Mouse (Mus musculus): Measurements from ENCODE around the gene Fgb. TPM values are rescaled to one million over a fixed set of nuclear protein-coding genes. Genes with fewer than 3 reads are reported as not detected.

Gene Fgb
- total RNA-seq, 2 experiments from 2014 or later: not detected

DNA sequence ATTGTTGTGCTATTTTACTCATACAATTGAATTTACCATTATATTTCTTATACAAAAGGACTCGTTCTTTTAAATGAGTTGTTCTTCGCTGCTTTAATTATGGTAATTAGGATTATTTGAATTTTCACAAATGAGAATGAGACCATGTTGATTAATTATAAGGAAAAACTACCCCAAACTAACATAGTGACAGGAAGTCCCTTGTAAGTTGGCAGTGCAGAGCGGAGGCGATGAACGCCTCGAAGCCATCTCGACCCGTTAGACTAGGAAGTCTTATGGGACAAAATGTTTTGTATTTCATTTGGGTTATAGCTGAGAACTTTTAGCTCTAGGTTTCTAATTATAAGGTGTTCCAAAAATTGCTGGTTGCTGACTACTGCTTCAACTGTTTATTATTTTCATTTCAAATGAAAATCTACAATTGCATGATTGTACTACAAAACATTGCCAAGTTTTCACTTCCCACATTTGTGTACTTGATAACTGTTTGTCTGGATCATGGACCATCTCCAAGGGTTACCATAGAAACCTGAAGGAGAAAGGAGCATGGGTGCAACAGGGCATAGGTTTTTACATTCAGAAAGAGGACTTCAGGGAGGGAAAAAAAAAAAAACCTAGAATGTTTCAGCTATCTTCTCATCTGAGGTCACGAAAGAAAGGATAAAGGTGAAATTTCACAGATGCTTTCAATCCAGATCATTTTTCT is 22.0 kb downstream of the Fgb start:
- no peak for DNase-seq (ENCODE audit: low spot score in 2 of 2)

DNA sequence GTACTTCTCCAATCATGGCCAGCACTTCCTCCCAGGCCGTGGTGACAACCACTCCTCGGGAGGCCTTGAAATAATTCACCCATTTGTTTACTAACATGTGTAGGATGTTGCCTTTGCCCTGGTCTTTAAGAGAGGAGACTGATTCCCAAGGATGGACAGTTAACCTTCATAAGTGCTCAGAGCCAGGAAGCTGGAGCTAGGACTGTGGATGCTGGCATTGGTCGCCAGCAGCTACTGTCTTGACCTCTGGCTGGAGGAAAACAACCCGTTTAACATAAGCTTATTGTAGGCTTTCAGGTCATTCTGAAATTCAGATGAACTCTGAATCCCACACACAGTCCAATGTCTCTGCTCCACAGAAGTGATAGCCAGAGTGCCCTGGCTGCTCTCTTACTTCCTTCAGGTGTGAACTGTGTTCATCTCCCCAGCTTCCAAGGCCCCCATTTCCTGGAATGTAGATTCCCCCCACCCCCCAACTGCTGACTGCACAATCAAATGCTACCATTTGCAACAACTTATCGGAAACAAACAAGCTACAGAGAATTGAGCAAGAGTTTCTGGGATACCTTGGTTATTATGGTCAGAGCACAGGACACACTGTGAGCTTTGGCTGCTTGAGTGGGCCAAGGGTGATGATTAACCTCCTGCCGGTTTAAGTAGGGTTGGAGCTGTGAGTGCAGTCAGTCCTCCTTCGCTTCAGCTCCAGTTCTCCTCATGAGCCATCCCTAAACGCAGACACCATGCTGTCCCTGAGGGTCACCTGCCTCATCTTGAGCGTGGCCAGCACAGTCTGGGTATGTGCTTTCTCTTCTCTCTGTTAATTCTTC is 24.0 kb downstream of the Fgb start, which contains the start of gene Fga:
Fga (plus strand) TSS at position 602 of the 827 bp plus-strand sequence.
- DNase-seq (ENCODE audit: low spot score in 2 of 2): no peak

DNA sequence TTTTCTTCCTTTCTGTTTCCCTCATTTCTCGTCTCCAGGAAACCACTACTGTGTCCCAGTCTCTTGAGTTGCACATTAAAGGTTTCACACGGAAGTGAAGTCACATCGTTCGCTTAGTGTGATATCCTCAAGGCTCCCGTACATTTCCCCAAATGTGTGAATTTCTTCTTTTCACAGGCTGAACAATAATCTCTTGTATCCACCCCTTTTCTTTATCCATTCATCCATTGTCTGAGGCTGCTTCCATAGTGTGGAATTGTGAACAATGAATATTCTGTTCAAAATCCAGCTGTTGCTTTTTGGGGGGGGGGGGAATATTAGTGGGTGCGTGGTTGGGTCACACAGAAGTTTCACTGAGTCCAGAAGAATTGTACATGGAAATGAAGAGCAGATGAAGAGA is 24.6 kb downstream of the Fgb start:
- DNase-seq (ENCODE audit: low spot score in 2 of 2): no peak

DNA sequence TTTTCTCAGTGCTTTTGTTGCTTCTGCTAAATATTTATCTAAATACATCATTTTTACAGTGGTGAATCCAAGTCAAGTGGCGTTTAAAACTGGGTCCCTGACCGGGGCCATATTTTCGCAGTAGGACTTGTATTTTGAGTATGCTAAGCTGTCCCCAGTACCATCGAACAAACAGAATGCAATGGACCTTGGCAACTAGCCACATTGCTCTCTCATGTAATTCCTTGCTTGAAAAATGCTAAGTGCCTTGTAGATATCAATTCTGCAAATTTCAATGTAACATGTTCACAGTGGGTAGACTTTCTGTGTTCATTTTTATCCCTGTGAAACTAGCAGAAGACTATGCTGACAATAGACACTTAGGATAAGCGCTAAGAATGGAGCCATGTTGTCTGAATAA is 28.5 kb downstream of the Fgb start:
- DNase-seq (ENCODE audit: low spot score in 2 of 2): no peak

DNA sequence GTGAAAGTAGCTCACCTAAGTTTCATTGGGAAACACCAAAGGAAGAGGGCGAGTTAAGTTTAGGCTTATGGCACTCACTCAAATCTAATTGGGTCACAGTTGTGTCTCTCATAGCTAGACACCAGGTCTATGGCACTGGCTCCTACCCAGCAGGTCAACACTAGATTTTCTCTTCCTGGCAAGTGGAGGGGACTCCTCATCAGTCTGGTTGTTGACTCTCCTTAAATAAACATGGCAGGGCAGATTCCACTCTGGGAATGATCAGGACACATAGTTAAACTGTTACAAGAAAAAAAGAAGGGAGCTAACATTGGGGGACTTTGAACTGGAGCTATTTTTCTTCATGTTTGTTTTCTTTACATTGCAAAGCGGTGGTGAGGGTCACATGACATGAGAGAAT is 29.3 kb downstream of the Fgb start:
- no peak for DNase-seq (ENCODE audit: low spot score in 2 of 2)

DNA sequence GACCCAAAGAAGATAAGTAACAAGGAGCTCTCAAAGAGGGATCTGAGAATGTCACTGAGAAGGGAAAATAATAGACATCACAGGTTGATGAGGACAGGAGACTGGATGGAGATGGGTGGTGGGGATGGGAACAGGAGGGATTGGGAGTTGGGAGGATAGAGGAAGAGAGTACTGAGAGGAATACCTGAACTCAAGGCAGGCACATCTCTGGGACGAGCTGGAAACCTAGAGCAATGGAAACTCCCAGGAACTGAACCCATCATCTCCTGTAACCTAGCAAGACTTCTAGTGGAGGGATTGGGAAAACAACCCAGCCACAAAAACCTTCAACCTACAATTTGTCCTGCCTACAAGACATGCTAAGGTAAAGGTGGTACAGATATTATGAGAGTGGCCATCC is 33.4 kb downstream of the Fgb start:
- no peak for DNase-seq (ENCODE audit: low spot score in 2 of 2)

DNA sequence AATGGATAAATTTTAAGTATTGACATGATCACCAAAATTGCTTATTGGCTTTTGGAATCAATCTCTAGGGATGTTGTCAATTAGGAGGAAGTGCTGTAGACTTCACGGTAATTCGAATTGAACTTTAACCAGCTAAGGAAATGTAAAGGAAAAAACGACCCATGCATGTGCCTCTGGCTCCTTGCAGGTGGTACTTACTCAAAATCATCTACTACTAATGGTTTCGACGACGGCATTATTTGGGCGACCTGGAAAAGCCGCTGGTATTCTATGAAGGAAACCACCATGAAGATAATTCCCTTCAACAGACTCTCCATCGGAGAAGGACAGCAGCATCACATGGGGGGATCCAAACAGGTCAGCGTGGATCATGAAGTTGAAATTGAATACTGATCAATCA is 35.7 kb downstream of the Fgb start:
- no peak for DNase-seq (ENCODE audit: low spot score in 2 of 2)

DNA sequence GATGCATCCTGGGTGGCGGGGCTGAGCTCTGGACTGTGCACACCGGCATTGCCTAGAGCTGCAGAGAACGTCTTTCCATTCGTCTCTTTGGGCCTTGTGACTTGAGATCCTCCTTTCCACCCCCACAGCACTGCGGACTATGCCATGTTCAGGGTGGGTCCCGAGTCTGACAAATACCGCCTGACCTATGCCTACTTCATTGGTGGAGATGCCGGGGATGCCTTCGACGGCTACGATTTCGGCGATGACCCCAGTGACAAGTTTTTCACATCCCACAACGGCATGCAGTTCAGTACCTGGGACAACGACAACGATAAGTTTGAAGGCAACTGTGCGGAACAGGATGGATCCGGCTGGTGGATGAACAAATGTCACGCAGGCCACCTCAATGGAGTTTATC is 37.0 kb downstream of the Fgb start:
- DNase-seq (ENCODE audit: low spot score in 2 of 2): no peak

DNA sequence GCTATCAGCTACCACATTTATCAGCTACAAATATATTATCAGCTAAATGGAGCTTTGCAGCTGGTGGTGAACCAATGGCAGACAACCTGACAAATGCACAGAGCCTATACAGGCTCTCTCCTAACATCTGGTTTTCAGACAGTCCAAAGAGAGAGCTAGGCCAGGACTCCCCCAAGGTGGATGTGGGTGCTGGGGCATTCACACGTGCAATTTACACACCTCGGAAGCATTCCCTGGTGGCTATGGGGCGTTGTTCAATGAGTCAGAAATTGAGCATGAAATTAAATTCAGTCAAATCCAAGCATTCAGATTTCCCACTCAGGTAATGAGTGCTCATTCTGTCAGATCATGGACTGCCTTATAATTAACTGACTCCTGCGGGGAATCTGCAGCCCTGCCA is 38.1 kb downstream of the Fgb start:
- DNase-seq (ENCODE audit: low spot score in 2 of 2): no peak

DNA sequence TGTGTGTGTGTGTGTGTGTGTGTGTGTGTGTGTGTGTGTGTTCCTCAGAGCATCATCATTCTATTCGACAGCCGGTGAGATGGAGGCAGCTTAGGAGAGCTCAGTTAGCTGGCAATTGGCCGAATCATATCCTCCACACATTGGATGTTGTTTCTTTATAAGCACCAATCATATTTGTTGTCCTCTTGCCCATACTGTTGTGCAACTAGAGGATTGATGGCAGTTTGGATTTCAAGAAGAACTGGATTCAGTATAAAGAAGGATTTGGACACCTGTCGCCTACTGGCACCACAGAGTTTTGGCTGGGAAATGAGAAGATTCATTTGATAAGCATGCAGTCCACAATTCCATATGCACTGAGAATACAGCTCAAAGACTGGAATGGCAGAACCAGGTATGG is 38.5 kb downstream of the Fgb start:
- no peak for DNase-seq (ENCODE audit: low spot score in 2 of 2)

DNA sequence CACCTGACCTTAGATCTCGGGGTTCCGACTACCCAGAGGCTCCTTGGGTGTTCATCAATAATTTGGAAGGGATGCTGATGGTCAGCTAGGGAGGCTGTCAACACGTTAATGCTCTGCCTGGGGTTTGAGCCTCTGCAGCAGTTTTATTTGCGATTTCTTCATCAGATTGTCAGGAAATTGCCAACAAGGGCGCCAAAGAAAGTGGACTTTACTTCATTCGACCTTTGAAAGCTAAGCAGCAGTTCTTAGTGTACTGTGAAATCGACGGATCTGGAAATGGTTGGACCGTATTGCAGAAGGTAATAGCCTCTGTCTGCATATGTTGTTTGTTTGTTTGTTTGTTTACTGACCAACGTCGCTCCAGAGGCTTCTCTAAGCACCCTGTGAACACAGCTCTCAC is 39.4 kb downstream of the Fgb start:
- no peak for DNase-seq (ENCODE audit: low spot score in 2 of 2)

DNA sequence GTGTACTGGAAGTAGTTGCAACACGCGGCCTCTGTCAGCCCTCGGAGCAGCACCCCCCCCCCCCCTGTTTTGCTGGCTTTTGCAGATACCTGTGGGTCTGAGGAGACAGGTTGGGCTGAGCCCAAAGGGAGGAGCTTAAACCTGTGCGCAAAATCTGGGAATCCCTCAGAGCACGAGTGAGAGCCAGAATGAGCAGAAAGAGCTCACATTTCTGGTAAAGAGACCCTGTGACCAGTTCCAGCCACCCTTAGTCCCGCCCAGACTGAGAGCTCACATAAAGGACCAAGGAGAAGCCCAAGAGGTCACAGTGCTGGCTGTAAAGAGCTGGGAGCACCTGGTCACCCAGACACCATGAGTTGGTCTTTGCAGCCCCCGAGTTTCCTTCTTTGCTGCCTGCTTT is 42.1 kb downstream of the Fgb start, which contains the start of gene Fgg:
Fgg (plus strand) TSS at position 168 of the 400 bp plus-strand sequence.
- no peak for DNase-seq (ENCODE audit: low spot score in 2 of 2)

DNA sequence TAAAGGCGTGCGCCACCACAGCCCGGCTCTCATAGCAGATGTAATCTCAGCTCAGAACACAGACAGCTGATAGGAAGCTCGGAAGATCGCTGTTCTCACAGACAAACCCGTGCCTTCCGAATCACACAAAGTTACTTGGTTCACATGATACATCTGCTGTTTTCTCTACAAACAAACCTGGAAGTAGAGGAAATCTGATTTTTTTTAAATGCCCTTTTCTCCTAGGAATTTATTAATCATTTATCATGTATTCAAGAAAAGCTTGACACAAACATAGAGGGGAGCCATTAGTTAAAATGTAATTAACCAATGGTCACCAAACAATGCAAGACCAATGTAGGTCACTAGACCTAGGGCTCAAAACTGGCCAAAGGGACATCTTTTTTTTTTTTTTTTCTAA is 44.9 kb downstream of the Fgb start:
- DNase-seq (ENCODE audit: low spot score in 2 of 2): no peak

DNA sequence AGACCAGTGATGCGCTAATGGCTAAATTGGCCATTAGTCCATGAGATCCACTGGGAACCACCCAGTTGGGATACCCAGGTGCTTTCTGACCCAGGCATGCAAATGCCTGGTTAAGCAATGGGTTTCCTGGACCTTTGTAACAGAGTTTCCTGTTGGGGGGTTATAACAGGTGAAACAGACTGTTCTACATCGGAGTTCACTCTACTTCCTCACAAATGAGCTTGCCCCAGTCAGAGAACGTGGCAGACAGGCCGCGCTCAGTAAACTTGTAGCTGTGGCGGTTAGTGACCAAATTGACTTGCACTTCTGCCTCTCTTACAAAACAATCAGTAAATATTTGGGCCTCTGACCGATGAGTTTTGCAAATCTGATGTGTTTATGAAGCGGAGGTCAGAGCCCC is 46.6 kb downstream of the Fgb start:
- DNase-seq (ENCODE audit: low spot score in 2 of 2): no peak

DNA sequence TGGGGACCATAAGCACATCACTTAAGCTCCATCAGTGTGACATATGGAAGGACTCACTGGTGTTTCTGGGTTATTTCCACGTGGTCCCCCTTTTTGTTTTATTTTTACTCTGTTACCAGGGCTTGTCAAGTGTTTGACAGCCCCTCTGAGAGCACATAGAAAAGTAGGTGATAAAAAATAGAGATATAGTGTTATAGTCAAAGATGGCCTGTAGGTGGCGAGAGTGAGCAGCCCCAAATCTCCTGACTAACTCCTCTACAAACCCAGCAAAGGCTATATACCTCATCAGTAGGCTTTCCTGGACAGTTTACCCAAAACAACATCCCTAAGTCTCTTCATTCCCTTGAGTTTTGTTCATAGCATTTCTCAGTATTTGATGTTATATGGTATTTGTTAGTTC is 47.5 kb downstream of the Fgb start:
- peak; percentile 38 to 46 for DNase-seq (ENCODE audit: low spot score in 2 of 2)

DNA sequence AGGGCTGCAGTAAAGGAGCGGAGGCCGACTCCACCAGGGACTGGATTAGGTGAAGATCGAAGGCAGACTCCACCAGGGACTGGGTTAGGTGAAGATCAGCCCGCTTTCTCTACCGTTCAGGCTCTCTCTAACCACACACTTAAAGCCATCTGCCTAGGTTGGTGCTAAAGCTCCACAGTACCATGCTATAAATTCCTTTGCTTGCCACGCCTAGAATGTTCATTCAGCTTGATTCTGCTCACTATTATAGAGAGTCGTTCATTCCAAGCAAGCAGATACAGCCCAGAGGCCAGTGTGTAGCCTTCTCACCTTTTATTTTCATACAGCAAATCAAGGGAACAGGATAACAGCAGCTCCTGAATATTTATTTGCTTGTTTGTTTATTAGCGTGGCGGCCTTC is 49.7 kb downstream of the Fgb start:
- DNase-seq (ENCODE audit: low spot score in 2 of 2): no peak

DNA sequence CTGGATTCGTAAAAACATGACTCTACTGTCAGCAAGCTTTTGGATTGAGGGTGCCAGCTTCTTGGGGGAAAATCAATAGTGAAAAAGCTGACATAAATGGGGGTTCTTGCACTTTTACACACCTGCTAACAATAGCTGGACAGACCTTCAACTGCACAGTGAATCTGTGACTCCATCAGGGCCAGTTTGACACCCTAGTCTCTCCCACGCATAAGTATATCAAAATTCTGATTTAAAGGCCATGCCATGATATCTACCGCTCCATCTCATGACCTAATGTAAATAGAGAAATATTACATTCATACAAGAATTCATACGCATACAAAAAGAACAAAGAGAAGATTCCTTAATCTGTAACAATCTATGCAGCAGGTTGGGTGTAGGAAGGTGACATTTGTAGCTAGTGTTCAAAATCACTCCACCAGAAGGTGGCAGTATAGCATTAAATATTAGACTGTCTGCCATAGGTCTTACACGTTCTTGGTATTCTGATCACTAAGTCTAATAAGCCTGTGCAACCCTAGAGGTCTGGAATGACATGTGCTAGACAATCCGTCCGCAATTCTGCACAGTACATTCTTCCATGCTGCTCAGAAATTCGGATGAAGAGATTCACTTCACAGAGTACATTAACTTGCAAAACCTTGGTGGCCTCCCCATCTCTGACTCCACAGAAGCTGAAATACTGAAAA is 50.7 kb downstream of the Fgb start:
- peak; percentile 23 to 61 for DNase-seq (ENCODE audit: low spot score in 2 of 2)

DNA sequence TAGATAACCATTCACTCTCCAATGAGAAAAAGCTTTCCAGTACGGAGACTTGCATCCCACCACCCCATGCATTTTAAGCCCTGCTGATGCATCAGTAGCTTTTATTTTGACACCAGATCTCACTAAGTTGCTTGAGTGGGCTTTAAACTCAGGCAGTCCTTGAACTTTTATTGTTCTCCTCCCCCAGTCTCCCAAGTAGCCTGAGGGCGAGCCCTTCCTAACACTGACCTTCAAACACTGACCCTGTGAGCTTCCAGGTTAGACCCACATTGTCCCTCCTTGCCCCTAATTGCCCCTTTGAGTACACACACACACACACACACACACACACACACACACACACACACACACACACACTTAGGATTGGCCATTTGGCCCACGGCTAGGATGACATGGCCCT is 53.0 kb downstream of the Fgb start:
- no peak for DNase-seq (ENCODE audit: low spot score in 2 of 2)

DNA sequence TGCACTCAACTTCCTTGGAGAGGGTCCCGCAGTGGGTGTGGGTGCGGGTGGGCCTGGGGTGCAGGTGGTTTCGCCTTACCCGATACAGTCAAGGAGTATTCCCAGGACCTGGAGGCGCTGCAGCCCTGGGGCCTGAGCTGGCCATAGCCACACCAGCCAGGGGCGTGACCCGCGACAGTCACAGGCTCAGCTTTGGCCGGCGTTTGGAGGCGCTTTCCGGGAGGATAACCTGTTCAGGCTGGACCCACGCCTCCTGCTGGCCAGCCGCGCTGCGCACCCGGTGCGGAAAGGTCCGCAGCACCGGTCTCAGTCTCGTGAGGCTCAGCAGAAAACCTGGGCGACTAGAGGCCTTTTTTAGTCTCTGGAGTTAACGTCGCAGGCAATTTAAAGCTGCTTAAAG is 54.3 kb downstream of the Fgb start:
- DNase-seq (ENCODE audit: low spot score in 2 of 2): no peak

DNA sequence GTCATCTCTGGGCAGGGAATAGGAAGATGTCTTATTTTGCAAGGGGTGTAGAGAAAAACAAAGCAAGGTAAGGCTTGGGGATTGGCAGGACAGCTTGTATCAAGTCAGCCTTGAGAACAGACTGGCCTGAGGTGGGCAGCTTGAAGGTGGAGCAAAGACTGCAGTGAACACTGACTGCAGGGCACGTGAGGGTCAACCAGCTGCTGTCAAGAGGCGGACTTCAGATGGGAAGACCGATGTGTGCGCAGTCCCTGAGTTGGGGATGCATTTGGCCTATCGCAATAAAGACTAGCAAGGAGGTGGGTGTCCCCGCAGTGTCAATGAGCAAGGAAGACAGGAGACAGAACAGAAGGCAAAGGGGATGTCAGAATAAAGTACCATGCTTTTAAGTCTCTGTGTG is 56.7 kb downstream of the Fgb start:
- DNase-seq (ENCODE audit: low spot score in 2 of 2): no peak

DNA sequence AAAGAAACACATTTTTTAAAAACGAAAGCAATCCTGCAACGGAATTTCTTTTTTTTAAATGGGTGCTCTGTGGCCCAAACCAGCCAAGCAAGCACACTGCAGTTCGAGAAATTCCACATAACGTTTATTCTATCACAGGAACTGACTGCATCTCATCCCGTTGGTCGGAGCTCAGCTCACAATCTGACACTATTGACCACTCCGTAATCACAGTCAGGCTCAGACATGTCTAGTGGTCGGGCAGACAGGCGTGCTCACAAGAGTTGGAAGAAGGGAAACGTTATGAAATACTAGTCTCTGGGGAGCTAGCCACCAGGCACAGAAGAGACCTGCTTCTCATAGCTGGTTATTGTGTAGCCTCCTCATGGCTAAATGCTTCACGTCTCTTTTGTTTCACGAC is 57.7 kb downstream of the Fgb start:
- no peak for DNase-seq (ENCODE audit: low spot score in 2 of 2)
